Mouse (Mus musculus) megakaryocyte-erythroid progenitor cell, adult 5-6 weeks (primary cell): ENCODE data around the gene Itch. TPM values are rescaled to one million over a fixed set of nuclear protein-coding genes. Genes with fewer than 3 reads are reported as not detected.

ENCODE experiments used
- ATAC-seq: replicated peaks from 2 replicates; pipeline ENCODE4 v1.8.0; 2016; ENCODE audit warnings: mild to moderate bottlenecking, inconsistent platforms; ENCODE audit not compliant: severe bottlenecking, poor library complexity, low FRiP score, low TSS enrichment
- total RNA-seq, 2 experiments: library from RNA; stranded (forward) in 1 of 2; stranded (reverse) in 1 of 2; fragments of 200-1000, 215-1000 nt in 1 of 2; fragments of >200 nt in 1 of 2; fragmentation: Nextera tagmentation in 1 of 2; gene quantifications; 2 replicates each; pipeline ENCODE4 v1.2.3; 2014 to 2017

Gene Itch
- total RNA-seq, 2 experiments from 2014 or later, result 30.4 to 41.1 TPM

DNA sequence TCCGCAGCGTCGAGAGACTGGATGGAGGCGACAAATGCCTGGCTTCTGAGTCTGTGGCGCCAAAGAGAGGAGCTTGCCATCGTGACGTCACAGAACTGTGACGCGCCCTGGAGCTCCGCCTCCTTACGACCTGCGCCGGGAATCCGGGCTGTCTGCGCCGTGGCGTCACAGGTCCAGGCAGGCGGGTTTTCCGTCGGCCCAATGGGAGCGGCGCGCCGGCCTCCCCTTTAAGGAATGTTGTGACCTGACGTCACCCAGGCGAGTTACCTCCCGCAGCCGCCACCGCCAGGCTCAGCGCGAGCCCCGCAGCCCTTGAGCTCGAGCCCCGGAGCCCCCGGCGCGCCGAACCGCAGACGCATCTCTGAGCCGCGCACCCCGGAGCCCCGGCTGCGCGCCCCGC is 142.9 kb downstream of the Itch start, which contains the start of gene Map1lc3a:
Map1lc3a (plus strand) TSS at position 103 of the 400 bp plus-strand sequence.
- ATAC-seq, result peak; percentile 80

Other genes starting within 250 kb of the Itch start
- 172 and 189 TPM in 2 replicates for gene Eif2s2, start 240.6 kb upstream of the Itch start, total RNA-seq (2014; fragmentation: Nextera tagmentation)
- gene Eif2s2, start 240.6 kb upstream of the Itch start, total RNA-seq (2017), result 319 and 320 TPM in 2 replicates
- not detected in 2 replicates for gene Gm14226, start 115.2 kb upstream of the Itch start, total RNA-seq (2014; fragmentation: Nextera tagmentation)
- gene Gm14226, start 115.2 kb upstream of the Itch start, total RNA-seq (2017), result not detected in 2 replicates
- gene Ahcy, start 59.0 kb upstream of the Itch start, total RNA-seq (2014; fragmentation: Nextera tagmentation), result 190 and 191 TPM in 2 replicates
- gene Ahcy, start 59.0 kb upstream of the Itch start, total RNA-seq (2017), result 97.0 and 141 TPM in 2 replicates
- 192 and 212 TPM in 2 replicates for gene Dynlrb1, start 103.0 kb downstream of the Itch start, total RNA-seq (2014; fragmentation: Nextera tagmentation)
- 189 and 243 TPM in 2 replicates for gene Dynlrb1, start 103.0 kb downstream of the Itch start, total RNA-seq (2017)
- 4.4 and 5.2 TPM in 2 replicates for gene Map1lc3a, start 142.8 kb downstream of the Itch start, total RNA-seq (2014; fragmentation: Nextera tagmentation)
- 2.7 TPM in 1 of 2 replicates, not detected in the other for gene Map1lc3a, start 142.8 kb downstream of the Itch start, total RNA-seq (2017)
- gene Pigu, start 223.9 kb downstream of the Itch start, total RNA-seq (2014; fragmentation: Nextera tagmentation), result 50.9 and 66.4 TPM in 2 replicates
- gene Pigu, start 223.9 kb downstream of the Itch start, total RNA-seq (2017), result 36.8 and 63.2 TPM in 2 replicates
- gene Trp53inp2, start 247.6 kb downstream of the Itch start, total RNA-seq (2014; fragmentation: Nextera tagmentation), result 1.9 and 2.8 TPM in 2 replicates
- gene Trp53inp2, start 247.6 kb downstream of the Itch start, total RNA-seq (2017), result 3.7 and 4.7 TPM in 2 replicates